Mouse (Mus musculus) naive thymus-derived CD4-positive, alpha-beta T cell, adult 5 months (primary cell): ENCODE data around the gene Tgfbr3. TPM values are rescaled to one million over a fixed set of nuclear protein-coding genes. Genes with fewer than 3 reads are reported as not detected.

Experiments used
- polyA plus RNA-seq: library from polyadenylated mRNA; unstranded; fragments of 100-300 nt; shearing (Covaris generic); gene quantifications from one replicate; pipeline ENCODE4 v1.2.1, GENCODE M21; 2017

The Tgfbr3 gene
- 88.6 TPM for polyA plus RNA-seq

GRCm38 (mm10) chr5:107289234-107289764 is at the start of gene Tgfbr3:
TSS of gene Tgfbr3 (minus strand) at chr5:107289629.

DNA sequence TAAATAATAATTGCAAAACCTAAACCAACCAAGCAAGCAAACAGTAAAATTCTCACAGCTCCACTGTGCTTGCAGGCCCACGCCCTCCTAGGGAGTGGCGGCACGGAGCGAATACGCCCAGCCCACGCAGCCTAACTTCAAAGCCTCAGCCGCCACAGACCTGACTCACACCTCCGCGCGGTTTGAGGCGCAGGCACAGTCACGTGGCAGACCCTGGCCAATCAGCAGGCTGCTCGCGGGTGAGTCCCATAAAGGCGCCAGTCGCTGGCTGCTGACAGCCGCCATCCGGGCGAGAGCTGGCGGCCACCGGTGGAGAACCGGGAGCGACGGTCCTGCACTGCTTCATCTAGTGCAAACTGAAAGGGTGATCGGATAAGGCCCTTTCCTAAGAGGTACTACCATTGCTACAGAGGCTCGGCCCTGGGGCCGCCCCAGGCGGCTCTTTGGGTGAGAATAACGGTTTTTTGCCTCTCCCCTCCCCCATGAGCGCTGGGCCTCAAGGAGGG is 41.5 kb upstream of the Tgfbr3 start, which contains the start of gene Brdt:
Gene Brdt, plus strand, starts transcription at position 244 of the 506 bp plus-strand sequence.

Other genes with a start within 250 kb of the Tgfbr3 start
- 0.60 TPM for gene Brdt, start 41.5 kb upstream of the Tgfbr3 start, polyA plus RNA-seq
- 0.45 TPM for gene Ephx4, start 113.1 kb upstream of the Tgfbr3 start, polyA plus RNA-seq
- not detected for gene Lpcat2b, start 141.9 kb upstream of the Tgfbr3 start, polyA plus RNA-seq
- gene Btbd8, start 148.4 kb upstream of the Tgfbr3 start, polyA plus RNA-seq, result 5.5 TPM
- gene Gm42669, start 218.0 kb upstream of the Tgfbr3 start, polyA plus RNA-seq, result not detected
- gene 1700028K03Rik, start 245.1 kb upstream of the Tgfbr3 start, polyA plus RNA-seq, result 0.57 TPM